25 mouse cellular contexts compared by ENCODE assay signal in the genomic region with DNA sequence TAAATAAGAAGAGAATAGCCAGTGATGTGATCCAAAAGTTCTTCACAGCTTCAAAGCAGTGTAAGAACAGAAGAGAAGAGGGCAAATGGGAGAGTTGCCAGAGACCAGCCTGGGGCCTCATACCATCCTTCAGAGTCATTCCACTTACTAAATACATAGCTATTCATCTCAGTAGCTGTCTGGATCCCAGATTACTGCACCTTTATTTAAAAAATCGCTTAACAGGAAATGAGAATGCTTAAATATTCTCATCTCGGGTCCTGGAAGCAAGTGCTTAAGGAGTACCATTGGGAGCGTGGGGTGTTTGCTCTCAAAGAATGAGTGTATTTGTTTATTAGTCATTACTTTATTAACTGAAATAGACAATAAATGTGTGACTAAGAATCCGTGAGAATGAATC.
DNase-seq lines count a peak whose midpoint lies in the region; ATAC-seq and TF ChIP-seq lines count a peak whose summit lies in the region.
"Had no signal": no experiment of that assay in that cellular context is flagged by ENCODE, and none has a peak within 500 bp of the region (broad histone marks: within the 10 kb centered on the region; RNA-seq: fewer than 3 reads in every experiment).

No protein-coding gene starts in this region.

- DNase-seq in lung, postnatal 4 days = no peak
- DNase-seq in Muller cell, postnatal 12 days (ENCODE audit: inconsistent ontology term) = peak; percentile 83
- DNase-seq in stomach, postnatal 0 days (ENCODE audit: low spot score) = peak; percentile 17
- no peak for DNase-seq in left cerebral cortex, adult 11 months (ENCODE audit: low spot score)
- DNase-seq: adrenal gland, adult 2 months; adrenal gland, postnatal 25 days; B cell, adult 2 months; cerebellum, adult 11 months; cerebellum, adult 8-10 months; cerebellum, postnatal 14 days; embryo, embryonic 11 days; gastrocnemius, adult 2 months; gastrocnemius, postnatal 25 days; heart, postnatal 36 days had no signal

- no peaks in the 10 kb centered on the region for H3K27me3 ChIP-seq in lung, embryonic 16.5 days (ENCODE audit: control insufficient read depth, insufficient read depth, low read depth, low read length)
- H3K27me3 ChIP-seq in stomach, postnatal 0 days (ENCODE audit: control insufficient read depth, insufficient read depth, low read length) = no peaks in the 10 kb centered on the region
- H3K27me3 ChIP-seq in liver, embryonic 12.5 days (replicated peaks) = no peaks in the 10 kb centered on the region
- H3K27me3 ChIP-seq: embryonic facial prominence, embryonic 12.5 days; heart, embryonic 13.5 days had no signal

- WGBS in lung, embryonic 16.5 days = 30% methylated on average over 4 of the region's 4 CpGs
- 26% methylated on average over 4 of the region's 4 CpGs for WGBS in stomach, postnatal 0 days
- 48% methylated on average over 4 of the region's 4 CpGs for WGBS in liver, embryonic 12.5 days (ENCODE audit: insufficient replicate concordance)

- no peak for TF ChIP-seq EP300 in stomach, postnatal 0 days (optimal IDR thresholded peaks at IDR 0.05)

- H3K4me3 ChIP-seq in lung, embryonic 16.5 days (ENCODE audit: low read length) = no peak overlapping the region
- H3K4me3 ChIP-seq in embryonic fibroblast, embryonic 13.5 days (ENCODE audit: insufficient read depth, low read length) = no peak overlapping the region
- H3K4me3 ChIP-seq in stomach, postnatal 0 days (ENCODE audit: low read depth, low read length) = no peak overlapping the region
- H3K4me3 ChIP-seq in liver, embryonic 12.5 days = no peak overlapping the region
- H3K4me3 ChIP-seq: embryonic facial prominence, embryonic 12.5 days; forebrain, embryonic 10.5 days; gastrocnemius, adult 2 months; heart, embryonic 13.5 days had no signal

- peak overlapping the region; percentile 31 for H3K27ac ChIP-seq in lung, embryonic 16.5 days (ENCODE audit: low read length)
- peak overlapping the region; percentile 54; the same call in 1 of the 2 replicates for H3K27ac ChIP-seq in embryonic fibroblast, embryonic 13.5 days (ENCODE audit: insufficient read depth, low read length)
- H3K27ac ChIP-seq in stomach, postnatal 0 days (replicated peaks) = 0 out of 2 replicates have a peak overlapping the region, but pooled peaks have one; percentile 1
- H3K27ac ChIP-seq in liver, embryonic 12.5 days = no peak overlapping the region
- H3K27ac ChIP-seq: embryonic facial prominence, embryonic 12.5 days; forebrain, embryonic 10.5 days; gastrocnemius, adult 2 months; heart, embryonic 13.5 days had no signal

- no peak overlapping the region for H3K4me2 ChIP-seq in lung, embryonic 16.5 days (ENCODE audit: low read depth, low read length)
- H3K4me2 ChIP-seq in stomach, postnatal 0 days (replicated peaks; ENCODE audit: low read depth) = no peak overlapping the region
- H3K4me2 ChIP-seq in liver, embryonic 12.5 days = no peak overlapping the region
- H3K4me2 ChIP-seq: embryonic facial prominence, embryonic 12.5 days; heart, embryonic 13.5 days had no signal

- 0 out of 2 replicates have a peak, but pooled peaks cover 3% of the 10 kb centered on the region for H3K4me1 ChIP-seq in lung, embryonic 16.5 days (replicated peaks; ENCODE audit: control insufficient read depth, insufficient read depth, low read length)
- peaks cover 2% of the 10 kb centered on the region; the same call in 1 of the 2 replicates for H3K4me1 ChIP-seq in embryonic fibroblast, embryonic 13.5 days (ENCODE audit: control insufficient read depth, insufficient read depth, low read length)
- H3K4me1 ChIP-seq in stomach, postnatal 0 days (replicated peaks; ENCODE audit: control insufficient read depth, insufficient read depth) = no peaks in the 10 kb centered on the region
- no peaks in the 10 kb centered on the region for H3K4me1 ChIP-seq in liver, embryonic 12.5 days
- H3K4me1 ChIP-seq: embryonic facial prominence, embryonic 12.5 days; forebrain, embryonic 10.5 days; heart, embryonic 13.5 days had no signal

- no peak overlapping the region for H3K9ac ChIP-seq in lung, embryonic 16.5 days (ENCODE audit: low read length)
- no peak overlapping the region for H3K9ac ChIP-seq in stomach, postnatal 0 days (ENCODE audit: low read length)
- H3K9ac ChIP-seq in liver, embryonic 12.5 days = no peak overlapping the region
- H3K9ac ChIP-seq: embryonic facial prominence, embryonic 12.5 days; heart, embryonic 13.5 days had no signal

- TF ChIP-seq CTCF in embryonic fibroblast, embryonic 13.5 days (IDR thresholded peaks at IDR 0.05; ENCODE audit: borderline replicate concordance, insufficient read depth, low read length) = no peak
- TF ChIP-seq CTCF in stomach, postnatal 0 days (IDR thresholded peaks at IDR 0.05; ENCODE audit: low read depth) = no peak

- no peaks in the 10 kb centered on the region for H3K9me3 ChIP-seq in lung, embryonic 16.5 days (ENCODE audit: control insufficient read depth, low read length)
- H3K9me3 ChIP-seq in stomach, postnatal 0 days (ENCODE audit: control insufficient read depth, low read length) = no peaks in the 10 kb centered on the region
- no peaks in the 10 kb centered on the region for H3K9me3 ChIP-seq in liver, embryonic 12.5 days (replicated peaks)
- H3K9me3 ChIP-seq: embryonic facial prominence, embryonic 12.5 days; forebrain, embryonic 10.5 days; G1E had no signal

- no peaks in the 10 kb centered on the region for H3K36me3 ChIP-seq in lung, embryonic 16.5 days (ENCODE audit: control insufficient read depth, insufficient read depth, low read length)
- no peaks in the 10 kb centered on the region for H3K36me3 ChIP-seq in stomach, postnatal 0 days (ENCODE audit: control insufficient read depth, insufficient read depth, low read length)
- no peaks in the 10 kb centered on the region for H3K36me3 ChIP-seq in liver, embryonic 12.5 days
- H3K36me3 ChIP-seq: embryonic facial prominence, embryonic 12.5 days; forebrain, embryonic 10.5 days; G1E; heart, embryonic 13.5 days had no signal

- ATAC-seq in lung, embryonic 16.5 days (ENCODE audit: low read depth) = 0 out of 2 replicates have a peak, but pooled peaks have one; percentile 28
- ATAC-seq in stomach, postnatal 0 days (ENCODE audit: low FRiP score, low TSS enrichment) = peak; percentile 74
- ATAC-seq in liver, embryonic 12.5 days = no peak
- ATAC-seq: CD4-positive, CD25-positive, alpha-beta regulatory T cell, adult 4 months; forebrain, embryonic 14.5 days; hindbrain, embryonic 16.5 days; inflammation-experienced regulatory T-cells, adult 6 months had no signal

- no peak for TF ChIP-seq POLR2A in embryonic fibroblast, embryonic 13.5 days (IDR thresholded peaks at IDR 0.05; ENCODE audit: low read depth, low read length)

Comparison
In these comparisons a context has a peak if more than half of its experiments do, and no peak if none do; other contexts are left out.
1. DNase-seq: peak in Muller cell, postnatal 12 days (single experiment) and stomach, postnatal 0 days (single experiment); none in lung, postnatal 4 days (0 of 2) and left cerebral cortex, adult 11 months (single experiment).